Mouse (Mus musculus) megakaryocyte, embryonic 14.5 days (primary cell): ENCODE results near the gene Nisch.

Experiments
- FLI1 ChIP-seq: IDR thresholded peaks from 2 replicates; pipeline ENCODE4 v1.6.1; 2012; ENCODE audit warnings: low read length, inconsistent platforms, mixed read lengths
- GATA1 ChIP-seq: IDR thresholded peaks from 3 replicates; pipeline ENCODE4 v1.6.1; 2012; ENCODE audit warnings: mixed read lengths, low read length, inconsistent platforms, borderline replicate concordance

- TF ChIP-seq GATA1 (no peak), FLI1 (no peak)
Measured at GRCm38 (mm10) chr14:31232404-31233069, 15.8 kb upstream of the Nisch start.
